Mouse (Mus musculus) CD4-positive, CD25-positive, alpha-beta regulatory T cell, adult 9 weeks (primary cell): Measurements from ENCODE around the gene Bahcc1. TPM values are rescaled to one million over a fixed set of nuclear protein-coding genes. Genes with fewer than 3 reads are reported as not detected.

ENCODE experiments used
- polyA plus RNA-seq: library from polyadenylated mRNA; unstranded; fragments of 100-300 nt; shearing (Covaris generic); gene quantifications from one replicate; pipeline ENCODE4 v1.2.1, GENCODE M21; 2017

Gene Bahcc1
- not detected for polyA plus RNA-seq

DNA sequence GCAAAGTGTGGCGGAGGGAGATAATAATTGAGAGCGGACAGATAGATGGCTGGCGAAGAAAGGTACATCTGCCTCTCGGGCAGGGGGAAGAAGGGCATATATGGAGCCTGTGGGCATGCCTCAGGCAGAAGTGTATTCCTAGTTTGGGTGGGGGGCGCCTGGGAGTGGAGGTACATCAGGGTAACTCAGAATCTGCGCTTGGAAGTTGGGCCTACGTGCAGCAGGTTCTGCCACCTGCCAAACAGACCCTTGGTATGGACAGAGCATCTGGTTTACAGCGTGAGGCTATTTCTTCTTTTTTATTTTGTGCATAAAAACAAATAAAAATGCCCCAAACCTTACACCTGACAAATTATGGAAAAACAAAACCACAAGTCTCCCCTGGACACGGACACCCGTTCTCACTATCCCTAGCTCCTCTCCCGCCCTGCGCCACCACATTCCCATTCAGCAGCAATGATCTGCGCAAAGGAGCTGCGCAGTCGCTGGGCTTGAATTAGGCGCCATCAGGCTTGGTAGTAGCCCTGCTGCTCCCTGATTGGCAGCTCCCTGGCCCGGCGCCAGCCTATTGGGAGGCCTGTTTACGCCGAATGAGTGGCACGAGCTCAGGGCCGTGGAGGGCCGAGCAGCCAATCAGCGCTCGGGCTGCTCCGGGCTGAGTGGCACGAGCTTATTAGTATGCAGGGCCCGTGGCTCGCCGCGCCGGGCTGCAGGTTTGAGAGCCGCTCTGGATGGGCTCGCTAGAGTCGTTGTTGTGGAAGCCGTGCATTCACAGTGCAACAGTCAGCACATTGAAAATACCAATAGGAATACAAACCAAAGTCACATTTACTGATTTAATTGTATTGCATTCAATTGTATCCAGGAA lies at the start of gene Bahcc1:
Bahcc1 (plus strand) TSS at position 718 of the 868 bp plus-strand sequence.

Other genes with a start within 250 kb of the Bahcc1 start
- not detected for gene Aatk, start 185.8 kb upstream of the Bahcc1 start, polyA plus RNA-seq
- 2.0 TPM for gene Cep131, start 146.1 kb upstream of the Bahcc1 start, polyA plus RNA-seq
- gene Tepsin, start 134.2 kb upstream of the Bahcc1 start, polyA plus RNA-seq: 39.7 TPM
- gene Ndufaf8, start 134.0 kb upstream of the Bahcc1 start, polyA plus RNA-seq: 108 TPM
- gene Slc38a10, start 81.6 kb upstream of the Bahcc1 start, polyA plus RNA-seq: 151 TPM
- 2,599 TPM for gene Actg1, start 115.6 kb downstream of the Bahcc1 start, polyA plus RNA-seq
- 0.16 TPM for gene Fscn2, start 128.6 kb downstream of the Bahcc1 start, polyA plus RNA-seq
- gene Faap100, start 145.8 kb downstream of the Bahcc1 start, polyA plus RNA-seq: 29.3 TPM
- gene Nploc4, start 204.8 kb downstream of the Bahcc1 start, polyA plus RNA-seq: 7.2 TPM
- not detected for gene Tspan10, start 209.7 kb downstream of the Bahcc1 start, polyA plus RNA-seq
- gene Pde6g, start 220.6 kb downstream of the Bahcc1 start, polyA plus RNA-seq: 0.30 TPM
- 5.6 TPM for gene Oxld1, start 225.1 kb downstream of the Bahcc1 start, polyA plus RNA-seq
- gene Ccdc137, start 225.2 kb downstream of the Bahcc1 start, polyA plus RNA-seq: 50.8 TPM
- gene Arl16, start 234.7 kb downstream of the Bahcc1 start, polyA plus RNA-seq: 42.3 TPM